Mouse (Mus musculus) G1E-ER4 (cell line): ENCODE data around the gene Gnmt. TPM values are rescaled to one million over a fixed set of nuclear protein-coding genes. Genes with fewer than 3 reads are reported as not detected.

Source experiments
- GATA1 ChIP-seq: IDR thresholded peaks from one replicate; pipeline ENCODE4 v1.8.0; 2012; ENCODE audit warnings: low read length, inconsistent platforms
- polyA plus RNA-seq: library from polyadenylated mRNA; stranded (reverse); fragments of >175 nt; gene quantifications from 2 replicates; pipeline ENCODE4 v1.2.3, GENCODE M21; 2012

Gnmt gene
- polyA plus RNA-seq, 1 experiment, result 0.16 TPM

DNA sequence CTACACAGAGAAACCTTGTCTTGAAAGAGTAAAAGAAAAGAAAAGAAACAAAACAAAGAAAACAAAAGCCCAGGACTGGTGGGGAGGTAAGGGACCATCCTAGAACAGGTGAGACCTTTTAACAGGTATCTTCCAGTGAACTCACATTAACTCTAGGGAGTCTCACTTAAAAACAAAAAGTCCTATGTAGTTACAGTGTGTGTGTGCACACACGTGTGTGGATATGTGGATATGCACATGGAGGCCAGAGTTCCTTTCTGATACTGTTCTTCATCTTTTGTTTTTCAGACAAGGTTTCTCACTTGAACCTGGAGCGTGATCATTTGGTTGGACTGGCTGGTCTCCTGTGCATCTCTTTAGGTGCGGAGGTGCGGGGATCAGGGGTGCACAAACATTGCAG, 21.6 kb upstream of the Gnmt start:
- TF ChIP-seq GATA1, result no peak

DNA sequence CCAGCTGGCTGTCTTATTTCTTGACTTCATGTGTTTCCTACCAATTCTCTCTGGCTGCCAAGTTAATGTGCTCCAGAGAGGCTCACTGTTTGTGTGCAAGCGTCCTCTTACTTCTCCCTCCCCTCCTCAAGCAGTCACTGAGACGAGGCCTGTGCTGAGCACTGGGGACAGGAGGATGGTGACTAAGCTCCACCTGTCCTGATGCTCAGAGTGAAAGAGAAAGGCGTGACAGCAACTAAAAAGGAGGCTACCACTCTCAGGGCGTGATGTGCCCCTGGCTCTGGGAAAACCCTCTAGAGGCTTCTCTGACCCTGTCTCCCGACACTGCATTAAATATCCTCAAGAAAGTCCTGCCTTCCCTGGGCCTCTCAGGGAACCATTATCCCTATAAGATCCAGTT, 20.3 kb upstream of the Gnmt start:
- TF ChIP-seq GATA1, result no peak

DNA sequence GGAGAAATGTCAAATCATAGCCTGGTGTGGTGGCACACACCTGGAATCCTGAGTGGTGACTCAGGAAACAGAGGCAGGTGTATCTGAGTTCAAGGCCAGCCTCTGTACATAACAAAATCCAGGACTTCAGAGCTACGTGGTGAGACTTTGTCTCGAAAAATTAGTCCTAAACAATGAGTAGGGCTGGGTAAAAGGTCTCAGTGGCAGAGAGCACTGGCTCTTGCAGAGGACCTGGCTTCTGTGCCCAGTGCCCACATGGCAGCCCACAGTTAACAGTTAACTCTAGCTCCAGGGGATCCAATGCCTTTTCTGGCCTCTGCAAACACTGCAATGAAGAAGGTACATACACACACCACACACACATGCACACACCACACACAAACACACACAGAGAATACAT, 18.8 kb upstream of the Gnmt start:
- no peak for TF ChIP-seq GATA1

DNA sequence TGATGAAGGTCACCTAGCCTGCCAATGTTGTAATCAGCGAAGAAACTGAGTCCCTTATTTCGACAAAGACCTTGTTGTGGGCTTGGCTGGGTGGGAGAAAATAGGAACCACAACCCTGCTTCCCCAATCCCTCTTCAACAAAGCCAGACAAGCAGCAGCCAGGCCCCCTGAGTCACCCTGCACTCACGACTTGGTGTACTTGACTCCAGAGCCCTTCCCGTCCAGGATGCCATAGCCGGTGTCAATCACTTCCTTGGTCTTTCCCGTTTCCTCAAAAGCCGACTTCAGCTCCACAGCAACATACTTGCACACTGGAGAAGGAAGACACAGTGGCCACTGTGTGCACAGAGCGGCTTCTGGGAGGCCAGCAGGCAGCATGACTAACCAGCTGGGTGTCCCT, 18.3 kb upstream of the Gnmt start:
- no peak for TF ChIP-seq GATA1

DNA sequence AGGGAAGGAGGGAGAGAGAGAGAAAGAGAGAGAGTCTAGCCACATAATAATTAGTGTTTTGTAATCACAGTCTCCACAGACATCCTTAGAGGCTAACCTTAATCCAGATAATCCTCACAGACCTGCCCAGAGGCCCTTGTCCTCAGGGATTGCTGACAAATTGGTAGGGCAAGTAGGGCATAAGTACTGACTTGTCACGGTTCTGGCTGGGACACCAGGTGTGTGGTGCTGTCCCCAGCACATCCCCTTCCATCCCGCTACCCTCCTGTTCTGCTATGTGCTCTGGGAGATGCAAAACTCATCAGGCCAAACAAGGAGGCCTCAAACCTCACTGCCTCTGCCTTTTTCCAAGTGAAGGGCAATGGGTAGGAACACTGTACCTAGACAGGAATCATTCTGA, 16.5 kb upstream of the Gnmt start:
- TF ChIP-seq GATA1, result no peak

DNA sequence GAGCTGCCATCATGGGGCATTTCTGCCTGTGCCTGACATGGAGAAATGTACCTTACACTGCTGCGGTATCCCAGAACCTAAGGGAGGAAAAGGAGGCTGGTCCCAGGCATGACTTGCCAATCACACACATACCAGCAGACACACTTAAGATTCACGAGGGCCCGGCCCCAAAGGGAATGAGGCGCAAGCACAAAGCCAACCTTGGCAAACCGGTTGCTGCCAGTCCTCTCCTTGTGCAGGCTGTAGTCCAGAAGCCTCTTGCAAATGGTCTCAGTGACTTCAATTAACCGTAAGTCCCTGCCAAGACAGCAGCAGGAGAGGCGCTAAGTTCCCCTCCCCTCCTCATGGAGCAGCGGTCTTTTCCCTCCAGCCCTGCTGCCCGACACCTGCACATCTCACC, 14.0 kb upstream of the Gnmt start:
- no peak for TF ChIP-seq GATA1

DNA sequence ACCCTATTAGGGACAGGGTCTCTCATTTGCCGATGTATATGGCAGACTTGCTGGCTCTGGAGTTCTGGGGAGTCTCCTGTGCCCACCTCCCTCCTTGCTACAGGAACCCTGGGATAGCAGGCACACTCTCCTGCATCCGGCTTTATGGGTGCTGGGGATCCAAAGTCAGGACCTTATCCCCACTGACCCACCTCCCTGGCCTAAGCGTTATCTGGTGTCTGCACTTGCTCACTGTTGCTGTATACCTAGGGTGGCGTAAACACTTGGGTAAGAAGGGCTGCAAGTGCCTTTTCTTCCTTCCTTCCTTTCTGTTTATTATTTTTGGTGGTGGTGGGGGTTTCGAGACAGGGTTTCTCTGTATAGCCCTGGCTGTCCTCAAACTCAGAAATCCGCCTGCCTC, 12.3 kb upstream of the Gnmt start:
- no peak for TF ChIP-seq GATA1

DNA sequence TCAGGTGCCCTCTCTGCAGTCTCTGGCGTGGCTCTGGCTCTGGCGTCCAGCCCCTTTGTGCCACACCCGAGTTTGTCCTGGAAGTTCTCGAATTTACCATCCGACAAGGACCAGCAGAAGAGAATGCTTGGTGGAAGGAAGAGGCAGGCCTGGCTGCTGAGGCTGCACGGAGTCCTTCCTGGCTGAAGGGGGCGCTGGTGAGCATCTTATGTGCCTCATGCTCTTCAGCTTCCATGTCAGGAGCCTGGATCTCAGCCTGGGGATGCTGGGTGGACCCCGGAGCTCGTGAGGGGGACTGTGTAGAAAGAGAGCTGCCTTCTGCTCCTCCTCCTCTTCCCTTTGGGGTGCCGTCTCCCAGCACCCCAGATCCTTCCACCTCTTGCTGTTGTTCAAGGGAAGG, 7.2 kb upstream of the Gnmt start:
- TF ChIP-seq GATA1, result no peak

DNA sequence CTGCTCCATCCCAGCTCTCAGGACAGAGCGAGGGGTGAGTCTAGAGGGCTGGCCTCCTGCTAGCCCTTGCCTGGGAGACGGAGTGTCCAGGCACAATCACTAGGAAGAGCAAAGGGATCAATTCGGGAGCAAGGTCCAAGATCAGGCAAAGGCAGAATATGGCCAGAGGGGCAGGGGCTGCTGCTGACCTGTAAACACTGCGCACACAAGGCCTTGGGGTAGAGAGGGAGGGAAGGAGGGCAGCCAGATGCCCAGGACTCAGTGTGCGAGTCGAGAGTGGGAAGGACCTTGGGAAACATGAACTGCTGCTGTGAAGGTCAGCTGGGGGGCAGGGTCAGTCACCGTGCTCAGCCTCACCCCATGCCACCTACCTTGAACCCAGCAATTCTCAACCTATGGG, 6.3 kb upstream of the Gnmt start:
- TF ChIP-seq GATA1, result no peak

DNA sequence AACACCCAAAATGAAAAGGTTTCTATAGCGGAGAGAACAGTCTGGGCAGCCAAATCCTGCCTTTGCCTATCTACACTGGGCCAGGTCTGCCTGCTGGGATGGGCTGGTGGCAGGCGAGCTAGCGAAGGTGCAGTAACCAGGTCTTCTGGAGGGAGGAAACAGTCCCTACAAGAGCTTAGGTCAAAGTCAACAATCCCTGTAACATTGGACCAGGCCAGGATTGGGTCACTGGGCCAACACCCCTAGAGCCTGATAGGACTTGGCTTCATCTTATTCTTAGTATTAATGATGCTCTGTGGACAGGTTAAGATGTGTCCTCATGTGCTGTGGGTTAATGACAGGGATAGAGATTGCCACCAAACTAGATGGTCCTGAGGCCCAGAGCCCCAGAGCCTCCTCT, 5.1 kb upstream of the Gnmt start:
- no peak for TF ChIP-seq GATA1

DNA sequence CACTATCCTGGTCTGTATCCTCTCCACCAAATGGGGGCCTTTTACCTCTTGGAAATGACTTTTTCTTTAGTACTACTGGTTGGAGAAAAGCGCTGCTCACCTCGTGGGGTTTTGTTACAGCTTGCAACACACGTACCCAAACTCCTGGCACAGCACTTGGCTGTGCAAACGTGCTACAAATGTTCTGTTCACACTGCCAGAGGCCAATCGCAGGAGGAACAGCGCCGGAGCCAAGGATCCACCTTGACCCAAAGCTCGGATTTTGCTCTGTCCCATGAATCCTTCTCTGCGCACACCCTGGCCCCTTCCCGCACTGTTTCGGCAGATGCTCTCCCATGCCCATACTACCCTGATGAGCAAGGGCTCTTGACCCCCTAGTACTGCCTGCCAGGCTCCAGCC, 472 bp downstream of the Gnmt start:
- no peak for TF ChIP-seq GATA1

DNA sequence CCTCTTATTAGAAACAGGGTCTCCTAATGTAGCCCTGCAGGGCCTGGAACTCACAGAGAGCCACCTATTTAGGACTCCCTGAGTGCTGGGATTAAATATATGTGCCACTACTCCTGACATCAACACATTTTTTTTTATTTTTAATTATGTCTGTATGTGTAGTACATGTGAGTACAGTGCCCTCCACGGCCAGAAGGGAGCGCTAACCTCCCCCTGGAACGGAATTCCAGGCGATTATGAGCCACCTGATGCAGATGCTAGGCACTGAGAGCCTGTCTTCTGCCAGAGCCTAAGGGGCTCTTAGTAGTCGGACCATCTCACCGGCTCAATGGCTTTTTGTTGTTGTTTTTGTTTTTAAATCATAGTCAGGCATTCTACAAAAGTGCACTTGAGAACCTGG, 947 bp downstream of the Gnmt start:
- no peak for TF ChIP-seq GATA1

DNA sequence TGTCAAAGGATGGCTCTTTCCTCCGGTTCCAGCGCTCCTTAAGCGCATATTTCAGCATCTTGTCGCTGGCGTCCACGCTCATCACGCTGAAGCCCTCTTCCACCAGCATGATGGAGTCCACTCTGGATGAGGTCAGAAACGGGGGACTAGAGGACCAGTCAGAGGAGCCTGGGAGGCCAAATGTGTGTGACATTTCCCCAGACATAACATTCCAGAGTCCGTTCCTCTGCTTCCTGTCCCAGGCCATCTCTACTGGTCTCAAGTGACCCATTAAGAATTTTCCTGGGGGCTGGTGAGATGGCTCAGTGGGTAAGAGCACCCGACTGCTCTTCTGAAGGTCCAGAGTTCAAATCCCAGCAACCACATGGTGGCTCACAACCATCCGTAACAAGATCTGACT, 1.7 kb downstream of the Gnmt start:
- no peak for TF ChIP-seq GATA1

DNA sequence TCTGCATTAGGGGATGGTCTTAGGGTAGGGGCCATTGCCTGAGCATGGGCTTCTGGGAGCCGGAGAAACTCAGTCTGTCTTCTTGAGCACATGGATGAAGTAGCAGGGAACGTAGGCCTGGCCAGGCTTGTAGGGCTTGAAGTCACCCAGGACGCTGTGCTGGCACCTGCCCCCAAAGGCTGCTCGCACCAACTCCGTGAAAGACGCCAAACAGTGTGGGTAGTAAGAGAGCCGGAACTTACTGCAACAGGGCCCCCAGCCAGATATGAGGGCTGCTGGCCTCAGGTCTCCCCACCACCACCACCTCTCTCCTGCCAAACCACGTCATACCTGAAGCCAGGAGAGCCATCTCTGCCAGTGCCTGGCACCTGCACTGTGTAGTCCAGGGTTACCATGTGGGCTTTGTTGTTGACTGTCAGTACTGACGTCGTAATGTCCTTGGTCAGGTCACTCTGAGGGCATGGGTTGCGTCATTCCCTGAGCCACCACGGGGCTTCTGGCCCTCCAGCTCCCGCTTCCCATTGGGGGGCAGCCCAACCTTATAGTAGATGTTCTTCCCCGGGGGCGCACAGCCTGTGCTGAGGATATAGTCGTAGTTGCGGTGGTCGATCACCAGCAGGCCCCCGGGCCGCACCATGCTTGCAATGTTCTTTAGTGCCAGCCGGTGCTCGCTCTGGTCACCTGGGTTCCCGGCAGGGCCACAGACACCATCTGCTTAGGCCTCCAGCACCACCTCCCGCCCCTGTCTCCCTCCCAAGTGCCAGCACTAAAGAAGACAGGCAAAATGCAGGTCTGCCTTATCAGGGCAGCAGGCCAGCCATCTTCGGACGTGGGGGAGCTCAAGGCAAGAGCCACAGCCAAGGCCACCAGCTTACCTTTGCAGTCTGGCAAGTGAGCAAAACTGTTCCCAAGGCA, 3.0 kb downstream of the Gnmt start:
- no peak for TF ChIP-seq GATA1

DNA sequence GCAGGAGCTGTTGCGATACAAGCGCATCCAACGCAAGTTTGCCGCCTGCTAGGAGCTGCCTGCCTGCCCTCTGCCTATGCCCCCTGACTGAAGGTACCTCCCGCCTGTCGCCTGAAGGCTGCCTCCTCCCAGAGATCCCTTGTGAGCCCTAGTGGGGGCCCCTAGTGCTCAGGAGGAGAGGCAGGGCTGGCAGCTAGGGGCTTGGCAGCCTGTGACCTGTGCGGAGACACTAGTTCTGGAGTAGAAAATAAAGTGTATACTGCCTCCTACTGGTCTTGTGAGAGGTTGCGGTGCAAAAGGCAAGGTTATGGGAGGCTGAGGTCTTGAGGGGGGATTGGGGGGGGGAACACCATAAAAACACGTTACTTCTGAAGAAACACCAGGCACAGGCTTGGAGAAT, 3.7 kb downstream of the Gnmt start:
- TF ChIP-seq GATA1, result no peak

DNA sequence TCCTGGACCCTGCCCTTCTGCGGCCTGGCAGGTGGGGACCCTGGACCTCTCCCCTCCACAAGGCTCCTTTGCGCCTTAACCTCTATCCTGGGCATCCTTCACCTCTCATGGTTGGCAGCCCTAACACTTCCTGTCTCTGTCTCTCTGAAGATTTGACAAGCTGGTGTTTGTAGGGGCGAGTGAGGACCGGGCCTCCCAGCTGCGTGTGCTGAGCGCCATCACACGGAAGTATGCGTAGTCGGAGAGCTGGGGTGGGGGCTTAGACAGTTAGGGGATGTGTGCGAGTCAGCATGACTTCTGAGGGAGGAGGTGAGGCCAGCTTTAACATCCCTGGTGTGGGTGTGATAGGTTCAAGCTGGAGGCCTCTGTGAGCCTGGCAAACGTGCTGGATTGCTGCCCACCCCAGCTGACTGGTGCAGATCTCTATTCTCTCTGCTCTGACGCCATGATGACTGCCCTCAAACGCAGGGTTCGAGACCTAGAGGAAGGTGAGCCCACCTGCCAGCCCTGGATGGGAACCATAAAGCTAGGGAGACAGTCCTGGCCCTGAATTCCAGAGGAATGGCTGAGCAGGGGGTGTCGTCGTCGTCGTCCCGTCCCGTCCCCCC, 4.4 kb downstream of the Gnmt start:
- TF ChIP-seq GATA1, result no peak

DNA sequence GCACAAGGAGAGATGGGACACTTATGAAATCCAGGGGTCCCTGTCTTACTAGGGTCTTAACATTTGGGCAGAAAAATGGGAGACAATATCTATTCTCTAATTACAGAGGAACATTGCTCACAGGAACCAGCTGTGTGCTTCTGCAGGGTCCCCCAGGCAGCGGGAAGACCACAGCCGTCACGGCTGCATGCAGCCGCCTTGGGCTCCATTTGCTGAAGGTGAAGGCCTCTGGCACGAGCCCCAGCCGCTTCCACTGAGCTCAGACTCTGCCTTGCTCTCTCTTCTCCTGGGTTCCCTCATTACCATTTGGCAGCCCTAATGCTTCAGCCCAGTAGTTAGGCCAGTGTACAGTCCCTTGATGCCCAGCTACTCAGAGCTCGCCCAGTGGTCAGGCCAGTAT, 7.9 kb downstream of the Gnmt start:
- no peak for TF ChIP-seq GATA1
